ENCODE assay signal across 12 mouse cellular contexts in the genomic region with DNA sequence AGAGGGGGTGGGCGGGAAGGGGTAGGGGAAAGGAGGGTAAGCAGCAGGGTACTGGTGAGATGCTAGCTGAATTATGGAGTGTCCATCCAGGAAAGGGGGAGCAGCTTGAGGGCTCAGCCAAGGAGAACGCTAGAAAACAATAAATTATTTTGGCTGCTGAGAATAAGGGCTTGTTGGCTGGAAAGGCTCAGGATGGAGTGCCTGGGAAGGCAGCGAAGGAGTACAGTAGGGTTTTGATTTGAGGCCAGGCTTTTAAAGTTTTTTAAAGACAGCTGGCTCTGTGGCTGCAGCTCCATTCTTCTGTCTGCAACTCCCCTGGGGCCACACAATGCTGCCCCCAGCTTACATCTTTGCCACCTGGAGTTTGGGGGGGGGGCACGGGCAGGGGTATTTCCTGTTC. TPM values are rescaled to one million over a fixed set of nuclear protein-coding genes. Genes with fewer than 3 reads are reported as not detected.
A peak's percentile ranks its signal among the peaks of the same experiment; 100 is the strongest.
DNase-seq lines count a peak whose midpoint lies in the region; ATAC-seq lines count a peak whose summit lies in the region.
"Had no signal": no experiment of that assay in that cellular context is flagged by ENCODE, and none has a peak within 500 bp of the region (broad histone marks: within the 10 kb centered on the region; RNA-seq: fewer than 3 reads in every experiment).

No protein-coding gene starts in this region.

- H3K27me3 ChIP-seq in hindbrain, embryonic 16.5 days (replicated peaks; ENCODE audit: control insufficient read depth, insufficient read depth, low read length), result no peaks in the 10 kb centered on the region
- no peaks in the 10 kb centered on the region for H3K27me3 ChIP-seq in hindbrain, embryonic 13.5 days
- no peaks in the 10 kb centered on the region for H3K27me3 ChIP-seq in embryonic facial prominence, embryonic 13.5 days
- H3K27me3 ChIP-seq in limb, embryonic 15.5 days, result no peaks in the 10 kb centered on the region
- no peaks in the 10 kb centered on the region for H3K27me3 ChIP-seq in liver, embryonic 11.5 days (replicated peaks; ENCODE audit: control insufficient read depth, insufficient read depth, low read length)
- H3K27me3 ChIP-seq: liver, embryonic 15.5 days had no signal

- H3K4me2 ChIP-seq in hindbrain, embryonic 16.5 days (ENCODE audit: low read length), result peak overlapping the region; percentile 24; the same call in 1 of the 2 replicates
- H3K4me2 ChIP-seq in hindbrain, embryonic 13.5 days, result no peak overlapping the region
- peak overlapping the region; percentile 14 for H3K4me2 ChIP-seq in embryonic facial prominence, embryonic 13.5 days
- H3K4me2 ChIP-seq in limb, embryonic 15.5 days, result peak overlapping the region; percentile 22; the same call in 1 of the 2 replicates
- no peak overlapping the region for H3K4me2 ChIP-seq in liver, embryonic 11.5 days
- H3K4me2 ChIP-seq: liver, embryonic 15.5 days had no signal

- intact Hi-C loops in heart, postnatal 14 days (cut with DNase I), result no loop called here

- ATAC-seq in hindbrain, embryonic 16.5 days, result 0 out of 2 replicates have a peak, but pooled peaks have one; percentile 37
- no peak for ATAC-seq in hindbrain, embryonic 13.5 days (ENCODE audit: low FRiP score)
- no peak for ATAC-seq in embryonic facial prominence, embryonic 13.5 days (ENCODE audit: insufficient number of reproducible peaks, insufficient read depth, low FRiP score, low TSS enrichment, low read depth)
- no peak for ATAC-seq in limb, embryonic 15.5 days (ENCODE audit: insufficient number of reproducible peaks, low FRiP score, low TSS enrichment, low read depth)
- no peak for ATAC-seq in liver, embryonic 11.5 days (replicated peaks; ENCODE audit: low FRiP score)

- H3K9ac ChIP-seq in hindbrain, embryonic 16.5 days (ENCODE audit: low read depth, low read length), result no peak overlapping the region
- no peak overlapping the region for H3K9ac ChIP-seq in hindbrain, embryonic 13.5 days
- no peak overlapping the region for H3K9ac ChIP-seq in embryonic facial prominence, embryonic 13.5 days
- no peak overlapping the region for H3K9ac ChIP-seq in limb, embryonic 15.5 days
- no peak overlapping the region for H3K9ac ChIP-seq in liver, embryonic 11.5 days (ENCODE audit: low read depth, low read length)
- H3K9ac ChIP-seq: liver, embryonic 15.5 days had no signal

- H3K4me3 ChIP-seq in hindbrain, embryonic 16.5 days (ENCODE audit: low read length), result no peak overlapping the region
- no peak overlapping the region for H3K4me3 ChIP-seq in hindbrain, embryonic 13.5 days
- H3K4me3 ChIP-seq in embryonic facial prominence, embryonic 13.5 days, result no peak overlapping the region
- no peak overlapping the region for H3K4me3 ChIP-seq in limb, embryonic 15.5 days
- H3K4me3 ChIP-seq in liver, embryonic 11.5 days (ENCODE audit: low read depth, low read length), result no peak overlapping the region
- H3K4me3 ChIP-seq: liver, embryonic 15.5 days; myocyte had no signal

- 44% methylated on average over 4 of the region's 4 CpGs for WGBS in hindbrain, embryonic 16.5 days
- WGBS in hindbrain, embryonic 13.5 days, result 50% methylated on average over 4 of the region's 4 CpGs
- WGBS in embryonic facial prominence, embryonic 13.5 days, result 20% methylated on average over 4 of the region's 4 CpGs
- WGBS in limb, embryonic 15.5 days, result 22% methylated on average over 4 of the region's 4 CpGs
- WGBS in liver, embryonic 11.5 days, result 56% methylated on average over 4 of the region's 4 CpGs

- H3K27ac ChIP-seq in hindbrain, embryonic 16.5 days (ENCODE audit: low read depth, low read length), result no peak overlapping the region
- H3K27ac ChIP-seq in hindbrain, embryonic 13.5 days, result no peak overlapping the region
- 0 out of 2 replicates have a peak overlapping the region, but pooled peaks have one; percentile 4 for H3K27ac ChIP-seq in embryonic facial prominence, embryonic 13.5 days
- H3K27ac ChIP-seq in limb, embryonic 15.5 days, result no peak overlapping the region
- no peak overlapping the region for H3K27ac ChIP-seq in liver, embryonic 11.5 days (ENCODE audit: low read depth, low read length)
- H3K27ac ChIP-seq: liver, embryonic 15.5 days had no signal

- peaks cover 4% of the 10 kb centered on the region for H3K4me1 ChIP-seq in hindbrain, embryonic 16.5 days (ENCODE audit: control insufficient read depth, insufficient read depth, low read depth, low read length)
- peaks cover 19% of the 10 kb centered on the region for H3K4me1 ChIP-seq in hindbrain, embryonic 13.5 days (replicated peaks)
- H3K4me1 ChIP-seq in embryonic facial prominence, embryonic 13.5 days, result peaks cover 30% of the 10 kb centered on the region
- peaks cover 12% of the 10 kb centered on the region for H3K4me1 ChIP-seq in limb, embryonic 15.5 days
- H3K4me1 ChIP-seq in liver, embryonic 11.5 days (replicated peaks; ENCODE audit: control insufficient read depth, insufficient read depth, low read length), result no peaks in the 10 kb centered on the region
- H3K4me1 ChIP-seq: liver, embryonic 15.5 days had no signal

- DNase-seq in Muller cell, postnatal 12 days (ENCODE audit: inconsistent ontology term), result peak; percentile 3
- no peak for DNase-seq in heart, postnatal 14 days
- DNase-seq in c-Kit-positive CD71-positive TER-119-positive erythroid progenitor cells, embryonic 14.5 days (ENCODE audit: low spot score), result no peak
- DNase-seq in liver, embryonic 11.5 days (ENCODE audit: low spot score), result no peak
- DNase-seq: kidney, postnatal 36 days; lung, postnatal 36 days had no signal

- H3K9me3 ChIP-seq in hindbrain, embryonic 16.5 days (ENCODE audit: control insufficient read depth, low read length), result no peaks in the 10 kb centered on the region
- H3K9me3 ChIP-seq in hindbrain, embryonic 13.5 days, result no peaks in the 10 kb centered on the region
- H3K9me3 ChIP-seq in embryonic facial prominence, embryonic 13.5 days, result no peaks in the 10 kb centered on the region
- H3K9me3 ChIP-seq in limb, embryonic 15.5 days, result no peaks in the 10 kb centered on the region
- H3K9me3 ChIP-seq in liver, embryonic 11.5 days (ENCODE audit: control insufficient read depth, low read length), result no peaks in the 10 kb centered on the region
- H3K9me3 ChIP-seq: liver, embryonic 15.5 days had no signal

- no peaks in the 10 kb centered on the region for H3K36me3 ChIP-seq in hindbrain, embryonic 16.5 days (ENCODE audit: control insufficient read depth, insufficient read depth, low read length)
- H3K36me3 ChIP-seq in hindbrain, embryonic 13.5 days, result no peaks in the 10 kb centered on the region
- H3K36me3 ChIP-seq in embryonic facial prominence, embryonic 13.5 days, result no peaks in the 10 kb centered on the region
- no peaks in the 10 kb centered on the region for H3K36me3 ChIP-seq in limb, embryonic 15.5 days
- H3K36me3 ChIP-seq in liver, embryonic 11.5 days (ENCODE audit: control insufficient read depth, insufficient read depth, low read length), result no peaks in the 10 kb centered on the region
- H3K36me3 ChIP-seq: liver, embryonic 15.5 days had no signal

RNA-seq across cellular contexts. Expression of gene Sdk1, which starts 44.0 kb away (rescaled TPM):
- 2.0 and 2.3 TPM in 2 replicates for polyA plus RNA-seq in hindbrain, embryonic 16.5 days (2015; fragmentation: Nextera tagmentation; extraction: Ambion mirVana)
- polyA plus RNA-seq in hindbrain, embryonic 13.5 days (2015; fragmentation: Nextera tagmentation; extraction: Ambion mirVana), result 1.8 and 1.9 TPM in 2 replicates
- polyA plus RNA-seq in embryonic facial prominence, embryonic 13.5 days (2015; fragmentation: Nextera tagmentation; extraction: Ambion mirVana), result 1.9 and 2.3 TPM in 2 replicates
- 1.7 and 1.9 TPM in 2 replicates for polyA plus RNA-seq in limb, embryonic 15.5 days (2015; fragmentation: Nextera tagmentation; extraction: Ambion mirVana)
- total RNA-seq in heart, postnatal 14 days (2021), result 1 to 10 TPM; 3.0 to 3.3 TPM
- 0.31 and 0.53 TPM in 2 replicates for polyA plus RNA-seq in liver, embryonic 11.5 days (2014; fragmentation: Nextera tagmentation; extraction: Ambion mirVana)

Comparison
In these comparisons a context has a peak if more than half of its experiments do, and no peak if none do; other contexts are left out.
1. H3K4me2 ChIP-seq: peak in hindbrain, embryonic 16.5 days (single experiment), embryonic facial prominence, embryonic 13.5 days (single experiment) and limb, embryonic 15.5 days (single experiment); none in hindbrain, embryonic 13.5 days (single experiment) and liver, embryonic 11.5 days (single experiment).